Mouse (Mus musculus) cerebellum, postnatal 4 days (tissue): ENCODE results near the gene Podxl2.

Experiments
- DNase-seq, 2 experiments: peaks; one replicate each; pipeline ENCODE4 v3.0.0; 2022; ENCODE audit warnings: low spot score in 2 of 2, mixed read lengths in 1 of 2

The Podxl2 gene

DNA sequence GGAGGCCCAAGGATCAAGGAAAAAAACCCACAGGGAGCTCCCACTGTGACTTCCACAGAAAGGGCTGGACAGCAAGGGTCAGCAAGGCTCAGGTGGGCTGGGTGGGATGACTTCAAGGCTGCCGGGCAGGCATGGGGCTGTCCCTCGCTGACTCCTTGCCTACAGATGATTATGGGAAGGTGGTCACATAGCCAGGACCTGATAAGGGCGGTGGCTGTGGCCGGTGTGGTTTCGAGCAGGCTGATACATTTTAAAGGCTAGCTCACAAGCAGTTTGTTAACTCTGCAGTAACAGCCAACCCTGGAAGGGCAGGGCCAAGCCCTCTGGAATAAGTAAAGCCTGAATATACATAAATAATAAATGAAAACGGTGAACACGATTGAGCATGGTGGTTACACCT, 71.8 kb downstream of the Podxl2 start:
- no peak for DNase-seq

DNA sequence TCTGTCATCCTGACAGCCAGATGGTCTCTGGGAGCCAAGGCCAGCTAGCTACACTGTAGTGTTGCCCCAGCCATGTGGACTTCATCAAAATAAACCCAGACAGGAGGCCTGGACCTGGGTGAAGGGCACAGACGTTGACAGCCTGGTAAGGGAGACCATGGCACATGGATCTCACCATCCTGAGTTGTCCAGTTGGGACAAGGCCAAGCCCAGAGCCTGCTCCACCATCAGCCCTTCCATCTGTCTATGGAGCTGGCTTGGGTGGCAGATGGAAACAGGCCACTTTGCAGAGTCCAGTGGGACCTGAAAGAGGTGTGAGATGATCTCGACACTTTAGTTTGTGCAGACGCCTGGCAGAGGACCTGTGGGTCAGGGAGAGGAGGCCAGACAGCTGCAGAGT, 74.1 kb downstream of the Podxl2 start:
- peak in 1 of 2 experiments; percentile 71 for DNase-seq

DNA sequence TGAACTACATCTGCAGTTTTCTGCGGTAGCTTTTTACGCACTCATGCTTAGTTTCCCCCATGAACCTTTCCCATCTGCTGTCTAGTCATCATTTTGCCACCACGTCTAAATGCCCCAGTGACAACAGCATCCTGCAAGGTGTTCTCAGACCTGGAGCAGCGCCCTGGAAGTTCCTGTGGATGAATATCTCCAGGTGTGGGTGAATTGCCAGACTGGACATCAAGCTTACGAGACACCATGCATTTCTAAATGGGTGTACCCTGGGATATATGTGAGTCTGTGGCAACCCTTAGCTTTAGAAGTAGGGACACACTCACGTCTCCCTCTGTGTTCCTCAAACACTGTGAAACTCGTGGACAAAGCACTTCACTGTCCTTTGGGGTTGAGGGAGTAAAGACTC, 74.7 kb downstream of the Podxl2 start:
- no peak for DNase-seq

DNA sequence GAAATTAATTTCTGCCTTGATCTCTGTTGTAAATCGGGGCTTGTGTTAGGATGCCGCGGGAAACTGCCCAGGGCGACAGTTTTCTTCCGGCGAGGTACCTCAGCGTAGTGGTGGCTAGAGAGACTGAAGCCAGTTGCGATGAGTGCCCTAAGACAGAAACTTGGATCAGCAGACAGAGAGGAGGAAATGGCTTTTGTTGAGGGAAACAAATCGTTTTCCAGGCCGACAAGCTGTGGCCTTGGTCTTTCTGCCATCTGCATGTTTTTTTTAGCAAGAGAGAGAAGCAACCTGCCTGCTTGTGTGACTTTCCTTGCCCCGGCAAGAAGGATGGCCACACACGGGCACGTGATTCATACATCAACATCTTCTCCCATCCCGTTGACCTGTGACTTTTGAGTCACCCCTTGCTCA, 80.3 kb downstream of the Podxl2 start:
- DNase-seq, result no peak

DNA sequence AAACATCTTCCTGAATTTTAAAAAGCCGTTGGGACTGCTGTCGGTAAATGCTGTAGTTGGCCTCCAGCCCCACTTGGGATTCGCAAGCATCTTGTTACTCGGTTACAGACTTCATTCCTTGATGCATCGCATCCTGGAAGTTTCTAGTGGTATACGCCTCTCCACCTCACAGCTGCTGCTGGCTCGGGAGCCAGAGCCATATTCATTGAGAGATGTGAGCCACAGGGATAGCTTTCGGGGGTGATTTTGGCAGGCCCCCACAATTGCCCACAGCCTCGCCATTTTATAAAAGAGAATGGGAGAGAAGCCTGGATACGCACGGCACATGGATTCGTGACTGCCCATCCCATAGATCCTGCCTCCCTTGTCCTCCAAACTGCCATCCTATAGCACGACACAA, 81.0 kb downstream of the Podxl2 start:
- DNase-seq, result no peak

DNA sequence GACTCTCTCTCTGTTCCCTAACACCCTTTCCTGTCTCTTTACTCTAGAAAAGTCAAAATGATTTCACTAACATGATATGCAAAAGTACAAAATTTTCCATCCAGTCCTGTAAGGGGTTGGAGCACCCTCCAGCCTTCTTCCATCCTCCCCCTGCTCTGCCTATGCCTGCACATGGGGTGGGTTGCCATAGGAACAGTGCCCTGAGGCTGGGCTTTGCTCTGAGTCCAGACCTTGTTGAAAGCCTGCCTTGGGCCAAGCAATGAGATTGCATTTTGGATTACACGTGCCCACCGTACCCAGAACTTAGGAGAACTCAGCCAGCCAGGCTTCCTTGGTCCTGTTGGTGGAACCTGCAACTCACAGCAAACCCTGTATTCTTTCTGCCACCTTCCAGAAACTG, 81.6 kb downstream of the Podxl2 start:
- peak in 1 of 2 experiments; percentile 60 for DNase-seq
